Mouse (Mus musculus) embryonic facial prominence, embryonic 10.5 days (tissue): ENCODE measurements around the gene Myo1d. TPM values are rescaled to one million over a fixed set of nuclear protein-coding genes. Genes with fewer than 3 reads are reported as not detected.
A peak's percentile ranks its signal among the peaks of the same experiment; 100 is the strongest.

Source experiments
- DNase-seq: peaks from one replicate; pipeline ENCODE4 v3.0.0-alpha.2; 2017; ENCODE audit warnings: low spot score
- H3K27ac ChIP-seq: fragments of 300-500 bp; sonication (generic); replicated peaks from 2 replicates; pipeline ENCODE4 v1.5.1; 2016; ENCODE audit warnings: mild to moderate bottlenecking
- H3K27me3 ChIP-seq: fragments of 300-500 bp; sonication (generic); replicated peaks from 2 replicates; pipeline ENCODE4 v1.6.1; 2016; ENCODE audit warnings: low read depth, mild to moderate bottlenecking; ENCODE audit not compliant: poor library complexity, severe bottlenecking
- H3K36me3 ChIP-seq: fragments of 300-500 bp; sonication (generic); replicated peaks from 2 replicates; pipeline ENCODE4 v1.6.1; 2016; ENCODE audit warnings: mild to moderate bottlenecking, moderate library complexity
- H3K4me1 ChIP-seq: fragments of 300-500 bp; sonication (generic); 2 replicates; pipeline ENCODE4 v1.6.1; 2016
- H3K4me3 ChIP-seq: fragments of 300-500 bp; sonication (generic); 2 replicates; pipeline ENCODE4 v1.5.1; 2016; ENCODE audit warnings: mild to moderate bottlenecking, moderate library complexity
- H3K9me3 ChIP-seq: fragments of 300-500 bp; sonication (generic); 2 replicates; pipeline ENCODE4 v1.6.1; 2016; ENCODE audit warnings: mild to moderate bottlenecking
- whole genome bisulfite sequencing: fragments of 180-500 bp; shearing (Covaris S2); methylation state at CpG from one replicate; pipeline ENCODE4 v1.1.7; 2016; 5-methylcytosine and 5-hydroxymethylcytosine counted together
- polyA plus RNA-seq: library from polyadenylated mRNA; unstranded; fragments of >200 nt; fragmentation: Nextera tagmentation; extraction: Ambion mirVana; gene quantifications from 2 replicates; pipeline ENCODE4 v1.2.1, GENCODE M21; 2016

Myo1d gene
- polyA plus RNA-seq: 3.2 and 4.0 TPM in 2 replicates

- peaks cover 15% of the 10 kb centered on the region for H3K4me1 ChIP-seq
- H3K4me3 ChIP-seq: peak within 1 kb of the TSS; percentile 82
- no peaks in the 10 kb centered on the region for H3K9me3 ChIP-seq
- no peaks in the 10 kb centered on the region for H3K36me3 ChIP-seq
- H3K27ac ChIP-seq: peak within 1 kb of the TSS; percentile 85
- H3K27me3 ChIP-seq: peaks cover 18% of the 10 kb centered on the region
- DNase-seq: peak; percentile 93
- under 1% methylated on average over 87 of the region's 87 CpGs for WGBS
Observed at GRCm38 (mm10) chr11:80779527-80780344, at the start of gene Myo1d. Gene Myo1d (minus strand): TSS chr11:80780025.

- peaks cover 77% of the 10 kb centered on the region for H3K36me3 ChIP-seq
Observed at GRCm38 (mm10) chr11:80821794-80822193, 42.0 kb upstream of the Myo1d start.

GRCm38 (mm10) chr11:80821296-80821695 is 41.5 kb upstream of the Myo1d start:
- peak; percentile 55 for DNase-seq
- Histone ChIP-seq H3K4me1 (peaks cover 35% of the 10 kb centered on the region), H3K27ac (peak overlapping the region; percentile 31; the same call in 1 of the 2 replicates), H3K4me3 (peak overlapping the region; percentile 0; the same call in 1 of the 2 replicates), H3K9me3 (no peaks in the 10 kb centered on the region), H3K27me3 (no peaks in the 10 kb centered on the region), H3K36me3 (peaks cover 82% of the 10 kb centered on the region)
- WGBS: 40% methylated on average over 14 of the region's 14 CpGs

More at GRCm38 (mm10) chr11:80821794-80822193, 42.0 kb upstream of the Myo1d start:
- Histone ChIP-seq H3K27ac (no peak overlapping the region), H3K4me1 (peaks cover 35% of the 10 kb centered on the region), H3K27me3 (no peaks in the 10 kb centered on the region), H3K9me3 (no peaks in the 10 kb centered on the region), H3K4me3 (no peak overlapping the region)
- 83% methylated on average over 9 of the region's 9 CpGs for WGBS
- DNase-seq: no peak

GRCm38 (mm10) chr11:80820085-80820484 is 40.3 kb upstream of the Myo1d start:
- H3K9me3 ChIP-seq: no peaks in the 10 kb centered on the region
- H3K36me3 ChIP-seq: peaks cover 94% of the 10 kb centered on the region
- no peak overlapping the region for H3K27ac ChIP-seq
- WGBS: 86% methylated on average over 3 of the region's 3 CpGs
- H3K4me3 ChIP-seq: no peak overlapping the region
- no peak for DNase-seq
- H3K27me3 ChIP-seq: no peaks in the 10 kb centered on the region
- peaks cover 35% of the 10 kb centered on the region for H3K4me1 ChIP-seq

GRCm38 (mm10) chr11:80818060-80818697 is 38.4 kb upstream of the Myo1d start:
- peak; percentile 86 for DNase-seq
- peaks cover 98% of the 10 kb centered on the region for H3K36me3 ChIP-seq
- peak overlapping the region; percentile 54 for H3K27ac ChIP-seq
- no peaks in the 10 kb centered on the region for H3K9me3 ChIP-seq
- 0 out of 2 replicates have a peak overlapping the region, but pooled peaks have one; percentile 4 for H3K4me3 ChIP-seq
- no peaks in the 10 kb centered on the region for H3K27me3 ChIP-seq
- peaks cover 31% of the 10 kb centered on the region for H3K4me1 ChIP-seq
- WGBS: 33% methylated on average over 11 of the region's 11 CpGs

- no peaks in the 10 kb centered on the region for H3K27me3 ChIP-seq
- WGBS: 92% methylated on average over 7 of the region's 7 CpGs
- H3K4me1 ChIP-seq: peaks cover 46% of the 10 kb centered on the region
- H3K27ac ChIP-seq: no peak overlapping the region
- H3K4me3 ChIP-seq: no peak overlapping the region
- H3K36me3 ChIP-seq: peaks cover 84% of the 10 kb centered on the region
- no peak for DNase-seq
- H3K9me3 ChIP-seq: no peaks in the 10 kb centered on the region
Observed at GRCm38 (mm10) chr11:80815354-80815753, 35.5 kb upstream of the Myo1d start.

- Histone ChIP-seq H3K9me3 (no peaks in the 10 kb centered on the region), H3K4me1 (peaks cover 42% of the 10 kb centered on the region), H3K36me3 (peaks cover 44% of the 10 kb centered on the region), H3K4me3 (peak overlapping the region; percentile 77), H3K27ac (peak overlapping the region; percentile 99), H3K27me3 (no peaks in the 10 kb centered on the region)
- WGBS: 22% methylated on average over 5 of the region's 5 CpGs
- DNase-seq: no peak
Observed at GRCm38 (mm10) chr11:80811156-80811555, 31.3 kb upstream of the Myo1d start.

- peak; percentile 82 for DNase-seq
- H3K36me3 ChIP-seq: peaks cover 34% of the 10 kb centered on the region
- H3K4me3 ChIP-seq: peak within 1 kb of the TSS; percentile 77
- H3K27ac ChIP-seq: peak within 1 kb of the TSS; percentile 99
- H3K4me1 ChIP-seq: peaks cover 42% of the 10 kb centered on the region
- WGBS: 2% methylated on average over 54 of the region's 54 CpGs
- no peaks in the 10 kb centered on the region for H3K9me3 ChIP-seq
- no peaks in the 10 kb centered on the region for H3K27me3 ChIP-seq
Observed at GRCm38 (mm10) chr11:80809993-80810821, 30.4 kb upstream of the Myo1d start, which contains the start of gene Tmem98. Gene Tmem98 (plus strand): TSS chr11:80810175.

GRCm38 (mm10) chr11:80809666-80809992 is 29.8 kb upstream of the Myo1d start:
- WGBS: 24% methylated on average over 6 of the region's 6 CpGs
- Histone ChIP-seq H3K9me3 (no peaks in the 10 kb centered on the region), H3K4me3 (peak overlapping the region; percentile 77), H3K27ac (peak overlapping the region; percentile 99), H3K4me1 (peaks cover 42% of the 10 kb centered on the region), H3K27me3 (no peaks in the 10 kb centered on the region), H3K36me3 (peaks cover 29% of the 10 kb centered on the region)
- no peak for DNase-seq

- Histone ChIP-seq H3K4me3 (no peak overlapping the region), H3K4me1 (peaks cover 42% of the 10 kb centered on the region), H3K27ac (0 out of 2 replicates have a peak overlapping the region, but pooled peaks have one; percentile 5), H3K36me3 (peaks cover 19% of the 10 kb centered on the region), H3K9me3 (no peaks in the 10 kb centered on the region), H3K27me3 (no peaks in the 10 kb centered on the region)
- WGBS: 79% methylated on average over 6 of the region's 6 CpGs
- DNase-seq: no peak
Observed at GRCm38 (mm10) chr11:80808551-80809070, 28.8 kb upstream of the Myo1d start.

GRCm38 (mm10) chr11:80802706-80803105 is 22.9 kb upstream of the Myo1d start:
- Histone ChIP-seq H3K4me3 (no peak overlapping the region), H3K4me1 (peaks cover 11% of the 10 kb centered on the region), H3K27me3 (no peaks in the 10 kb centered on the region), H3K9me3 (no peaks in the 10 kb centered on the region), H3K36me3 (no peaks in the 10 kb centered on the region), H3K27ac (no peak overlapping the region)
- WGBS: 52% methylated on average over 3 of the region's 3 CpGs
- DNase-seq: no peak

- Histone ChIP-seq H3K27me3 (no peaks in the 10 kb centered on the region), H3K4me1 (peaks cover 11% of the 10 kb centered on the region), H3K9me3 (no peaks in the 10 kb centered on the region), H3K4me3 (no peak overlapping the region), H3K27ac (no peak overlapping the region), H3K36me3 (no peaks in the 10 kb centered on the region)
- no peak for DNase-seq
- 37% methylated on average over 3 of the region's 3 CpGs for WGBS
Observed at GRCm38 (mm10) chr11:80799979-80800378, 20.2 kb upstream of the Myo1d start.
